10 mouse cellular contexts compared by ENCODE assay signal in genomic region chr4:86930101-86930635, GRCm38 (mm10). TPM values are rescaled to one million over a fixed set of nuclear protein-coding genes. Genes with fewer than 3 reads are reported as not detected.
DNase-seq lines count a peak whose midpoint lies in the region; ATAC-seq lines count a peak whose summit lies in the region.
"Had no signal": no experiment of that assay in that cellular context is flagged by ENCODE, and none has a peak within 500 bp of the region (broad histone marks: within the 10 kb centered on the region; RNA-seq: fewer than 3 reads in every experiment).

No protein-coding gene starts in this region.

- H3K9ac ChIP-seq in kidney, embryonic 14.5 days (ENCODE audit: low read depth, low read length): 0 out of 2 replicates have a peak overlapping the region, but pooled peaks have one; percentile 63
- no peak overlapping the region for H3K9ac ChIP-seq in embryonic facial prominence, embryonic 12.5 days
- no peak overlapping the region for H3K9ac ChIP-seq in hindbrain, embryonic 16.5 days (ENCODE audit: low read depth, low read length)
- H3K9ac ChIP-seq in midbrain, embryonic 14.5 days (replicated peaks; ENCODE audit: low read length): no peak overlapping the region

- peak overlapping the region; percentile 52 for H3K4me2 ChIP-seq in kidney, embryonic 14.5 days (replicated peaks; ENCODE audit: low read depth, low read length)
- H3K4me2 ChIP-seq in embryonic facial prominence, embryonic 12.5 days (replicated peaks): peak overlapping the region; percentile 52
- peak overlapping the region; percentile 78 for H3K4me2 ChIP-seq in hindbrain, embryonic 16.5 days (ENCODE audit: low read length)
- H3K4me2 ChIP-seq in midbrain, embryonic 14.5 days (ENCODE audit: low read length): peak overlapping the region; percentile 67

- no peaks in the 10 kb centered on the region for H3K27me3 ChIP-seq in kidney, embryonic 14.5 days (ENCODE audit: control insufficient read depth, insufficient read depth, low read length)
- H3K27me3 ChIP-seq in embryonic facial prominence, embryonic 12.5 days: no peaks in the 10 kb centered on the region
- H3K27me3 ChIP-seq in hindbrain, embryonic 16.5 days (replicated peaks; ENCODE audit: control insufficient read depth, insufficient read depth, low read length): no peaks in the 10 kb centered on the region
- H3K27me3 ChIP-seq in midbrain, embryonic 14.5 days (ENCODE audit: control insufficient read depth, insufficient read depth, low read length): no peaks in the 10 kb centered on the region

- no peaks in the 10 kb centered on the region for H3K36me3 ChIP-seq in kidney, embryonic 14.5 days (ENCODE audit: control insufficient read depth, insufficient read depth, low read length)
- no peaks in the 10 kb centered on the region; the same call in 1 of the 2 replicates for H3K36me3 ChIP-seq in embryonic facial prominence, embryonic 12.5 days
- no peaks in the 10 kb centered on the region; the same call in 1 of the 2 replicates for H3K36me3 ChIP-seq in hindbrain, embryonic 16.5 days (ENCODE audit: control insufficient read depth, insufficient read depth, low read length)
- H3K36me3 ChIP-seq in midbrain, embryonic 14.5 days (ENCODE audit: control insufficient read depth, insufficient read depth, low read length): peaks cover 6% of the 10 kb centered on the region; the same call in 1 of the 2 replicates
- H3K36me3 ChIP-seq: G1E had no signal

- no peak for DNase-seq in kidney, adult 11 months
- no peak for DNase-seq in midbrain, embryonic 14.5 days
- no peak for DNase-seq in thymus, postnatal 4 days
- no peak for DNase-seq in adrenal gland, adult (ENCODE audit: inconsistent age in 2 of 2, low spot score in 1 of 2)
- DNase-seq: gastrocnemius, postnatal 25 days had no signal

- no peaks in the 10 kb centered on the region for H3K9me3 ChIP-seq in kidney, embryonic 14.5 days (ENCODE audit: control insufficient read depth, low read length)
- no peaks in the 10 kb centered on the region for H3K9me3 ChIP-seq in embryonic facial prominence, embryonic 12.5 days
- no peaks in the 10 kb centered on the region for H3K9me3 ChIP-seq in hindbrain, embryonic 16.5 days (ENCODE audit: control insufficient read depth, low read length)
- no peaks in the 10 kb centered on the region for H3K9me3 ChIP-seq in midbrain, embryonic 14.5 days (ENCODE audit: control insufficient read depth, low read length)
- H3K9me3 ChIP-seq: G1E had no signal

- no peak overlapping the region for H3K27ac ChIP-seq in kidney, embryonic 14.5 days (ENCODE audit: low read depth, low read length)
- H3K27ac ChIP-seq in embryonic facial prominence, embryonic 12.5 days: no peak overlapping the region
- H3K27ac ChIP-seq in hindbrain, embryonic 16.5 days (ENCODE audit: low read depth, low read length): no peak overlapping the region
- no peak overlapping the region for H3K27ac ChIP-seq in midbrain, embryonic 14.5 days (replicated peaks; ENCODE audit: low read depth, low read length)

- peak overlapping the region; percentile 42 for H3K4me3 ChIP-seq in kidney, embryonic 14.5 days (ENCODE audit: low read length)
- H3K4me3 ChIP-seq in embryonic facial prominence, embryonic 12.5 days: no peak overlapping the region
- no peak overlapping the region; the same call in 1 of the 2 replicates for H3K4me3 ChIP-seq in hindbrain, embryonic 16.5 days (ENCODE audit: low read length)
- peak overlapping the region; percentile 48 for H3K4me3 ChIP-seq in midbrain, embryonic 14.5 days (replicated peaks; ENCODE audit: low read depth, low read length)

- ATAC-seq in kidney, embryonic 14.5 days (ENCODE audit: low FRiP score, low TSS enrichment): peak; percentile 15; the same call in 1 of the 2 replicates
- no peak for ATAC-seq in embryonic facial prominence, embryonic 12.5 days (ENCODE audit: insufficient number of reproducible peaks, insufficient read depth, low FRiP score, low TSS enrichment)
- peak; percentile 35 for ATAC-seq in hindbrain, embryonic 16.5 days
- ATAC-seq in midbrain, embryonic 14.5 days (ENCODE audit: low FRiP score, low TSS enrichment): peak; percentile 10; the same call in 1 of the 2 replicates
- no peak for ATAC-seq in erythroid progenitor cell, adult 5-6 weeks (replicated peaks; ENCODE audit: low FRiP score, poor library complexity, severe bottlenecking)

- no peaks in the 10 kb centered on the region for H3K4me1 ChIP-seq in kidney, embryonic 14.5 days (ENCODE audit: control insufficient read depth, insufficient read depth, low read length)
- H3K4me1 ChIP-seq in embryonic facial prominence, embryonic 12.5 days: no peaks in the 10 kb centered on the region
- H3K4me1 ChIP-seq in hindbrain, embryonic 16.5 days (ENCODE audit: control insufficient read depth, insufficient read depth, low read depth, low read length): no peaks in the 10 kb centered on the region
- H3K4me1 ChIP-seq in midbrain, embryonic 14.5 days (ENCODE audit: control insufficient read depth, insufficient read depth, low read length): no peaks in the 10 kb centered on the region

- 84% methylated on average over 7 of the region's 7 CpGs for WGBS in kidney, embryonic 14.5 days
- 90% methylated on average over 7 of the region's 7 CpGs for WGBS in embryonic facial prominence, embryonic 12.5 days
- 87% methylated on average over 7 of the region's 7 CpGs for WGBS in hindbrain, embryonic 16.5 days
- 91% methylated on average over 7 of the region's 7 CpGs for WGBS in midbrain, embryonic 14.5 days

RNA-seq across cellular contexts. Expression of gene Acer2, which starts 56.0 kb away (rescaled TPM):
- polyA plus RNA-seq in kidney, embryonic 14.5 days (2014; fragmentation: Nextera tagmentation; extraction: Ambion mirVana): 35.9 and 38.5 TPM in 2 replicates
- polyA plus RNA-seq in embryonic facial prominence, embryonic 12.5 days (2016; fragmentation: Nextera tagmentation; extraction: Ambion mirVana): 14.7 and 15.5 TPM in 2 replicates
- polyA plus RNA-seq in hindbrain, embryonic 16.5 days (2015; fragmentation: Nextera tagmentation; extraction: Ambion mirVana): 15.2 and 18.2 TPM in 2 replicates
- polyA plus RNA-seq in midbrain, embryonic 14.5 days (2014; fragmentation: Nextera tagmentation; extraction: Ambion mirVana): 22.5 and 26.8 TPM in 2 replicates
- total RNA-seq in erythroid progenitor cell, adult 5-6 weeks (2015; ENCODE audit: low replicate concordance): 1.4 TPM in 1 of 2 replicates, not detected in the other
- total RNA-seq in erythroid progenitor cell, adult 5-6 weeks (2017; ENCODE audit: low replicate concordance): 0.68 TPM in 1 of 2 replicates, not detected in the other
- polyA plus RNA-seq: G1E had no signal

Comparison
In these comparisons a context has a peak if more than half of its experiments do, and no peak if none do; other contexts are left out.
1. ATAC-seq: peak in kidney, embryonic 14.5 days (single experiment), hindbrain, embryonic 16.5 days (single experiment) and midbrain, embryonic 14.5 days (single experiment); none in embryonic facial prominence, embryonic 12.5 days (single experiment) and erythroid progenitor cell, adult 5-6 weeks (single experiment).
2. H3K4me3 ChIP-seq: peak in kidney, embryonic 14.5 days (single experiment) and midbrain, embryonic 14.5 days (single experiment); none in embryonic facial prominence, embryonic 12.5 days (single experiment) and hindbrain, embryonic 16.5 days (single experiment).
3. Peak in every context shown above with its lines, with median percentiles within 50 percentile points of each other: H3K4me2 ChIP-seq.